Mouse (Mus musculus) stomach, postnatal 0 days (tissue): Measurements from ENCODE around the gene Acer3. TPM values are rescaled to one million over a fixed set of nuclear protein-coding genes. Genes with fewer than 3 reads are reported as not detected.

Experiments used
- ATAC-seq: fragments of 200-750 bp; cut with Nextera tagmentation; 2 replicates; pipeline ENCODE4 v1.8.0; 2017; ENCODE audit not compliant: low FRiP score, low TSS enrichment
- DNase-seq: peaks from one replicate; pipeline ENCODE4 v3.0.0-alpha.2; 2016; ENCODE audit warnings: low spot score
- H3K27ac ChIP-seq: fragments of 300-500 bp; sonication (generic); replicated peaks from 2 replicates; pipeline ENCODE4 v1.5.1; 2014; ENCODE audit warnings: mild to moderate bottlenecking, control low read depth
- H3K27me3 ChIP-seq: fragments of 300-500 bp; sonication (generic); 2 replicates; pipeline ENCODE4 v1.6.1; 2014; ENCODE audit warnings: low read length; ENCODE audit not compliant: control insufficient read depth, insufficient read depth
- H3K36me3 ChIP-seq: fragments of 300-500 bp; sonication (generic); 2 replicates; pipeline ENCODE4 v1.6.1; 2014; ENCODE audit warnings: low read length, mixed read lengths; ENCODE audit not compliant: control insufficient read depth, insufficient read depth
- H3K4me1 ChIP-seq: fragments of 300-500 bp; sonication (generic); replicated peaks from 2 replicates; pipeline ENCODE4 v1.6.1; 2014; ENCODE audit warnings: antibody characterized with exemption; ENCODE audit not compliant: control insufficient read depth, insufficient read depth
- H3K4me2 ChIP-seq: fragments of 300-500 bp; sonication (generic); replicated peaks from 2 replicates; pipeline ENCODE4 v1.6.1; 2014; ENCODE audit warnings: low read depth, mild to moderate bottlenecking, control low read depth, moderate library complexity
- H3K4me3 ChIP-seq: fragments of 300-500 bp; sonication (generic); 2 replicates; pipeline ENCODE4 v1.5.1; 2014; ENCODE audit warnings: low read depth, low read length, control low read depth
- H3K9ac ChIP-seq: fragments of 300-500 bp; sonication (generic); 2 replicates; pipeline ENCODE4 v1.6.1; 2014; ENCODE audit warnings: mild to moderate bottlenecking, low read length, control low read depth, mixed read lengths
- H3K9me3 ChIP-seq: fragments of 300-500 bp; sonication (generic); 2 replicates; pipeline ENCODE4 v1.6.1; 2016; ENCODE audit warnings: low read length; ENCODE audit not compliant: control insufficient read depth
- CTCF ChIP-seq: IDR thresholded peaks from 2 replicates; pipeline ENCODE4 v1.5.1; 2016; ENCODE audit warnings: antibody characterized with exemption, low read depth, mild to moderate bottlenecking, moderate library complexity
- EP300 ChIP-seq: optimal IDR thresholded peaks from 2 replicates; pipeline ENCODE3; 2016; ENCODE audit warnings: antibody characterized with exemption
- WGBS: fragments of 180-500 bp; shearing (Covaris S2); extraction: QIAGEN DNeasy Blood & Tissue Kit; methylation state at CpG from one replicate; pipeline ENCODE4 v1.1.7; 2014; 5-methylcytosine and 5-hydroxymethylcytosine counted together
- polyA plus RNA-seq: library from polyadenylated mRNA; unstranded; fragments of >200 nt; fragmentation: Nextera tagmentation; extraction: Ambion mirVana; gene quantifications from 2 replicates; pipeline ENCODE4 v1.2.1, GENCODE M21; 2015

The Acer3 gene
- polyA plus RNA-seq, result 37.7 and 39.3 TPM in 2 replicates

DNA sequence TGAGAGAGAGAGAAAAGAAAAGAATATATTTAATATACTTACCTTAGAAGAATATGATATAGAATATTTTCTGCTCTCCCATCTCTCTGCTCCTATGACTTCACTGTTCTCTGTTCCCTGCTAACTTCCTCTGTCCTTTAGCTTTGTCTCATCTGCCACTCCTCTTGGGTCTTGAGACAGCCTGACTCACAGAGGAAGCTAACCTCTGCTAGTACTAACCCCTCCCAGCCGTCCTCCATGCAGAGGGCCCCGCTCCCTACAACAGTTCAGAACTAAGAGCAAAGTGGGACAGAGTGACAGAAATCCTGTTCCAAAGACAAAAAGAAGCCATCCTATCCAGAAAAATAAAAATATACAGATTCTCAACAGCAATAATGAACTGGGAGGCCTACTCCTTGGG lies at the start of gene Acer3:
Gene Acer3, minus strand, starts transcription at position 126 of the 400 bp plus-strand sequence.
- H3K27ac ChIP-seq, result no peak within 1 kb of the TSS
- no peaks in the 10 kb centered on the region for H3K9me3 ChIP-seq
- H3K27me3 ChIP-seq, result no peaks in the 10 kb centered on the region
- no peak within 1 kb of the TSS for H3K9ac ChIP-seq
- no peak within 1 kb of the TSS for H3K4me3 ChIP-seq
- ATAC-seq, result peak; percentile 68
- TF ChIP-seq CTCF (no peak), EP300 (no peak)
- H3K4me2 ChIP-seq, result no peak within 1 kb of the TSS
- 69% methylated on average over 2 of the region's 2 CpGs for WGBS
- DNase-seq, result no peak
- no peaks in the 10 kb centered on the region for H3K4me1 ChIP-seq
- no peaks in the 10 kb centered on the region for H3K36me3 ChIP-seq

- H3K9ac ChIP-seq, result no peak overlapping the region
- H3K4me1 ChIP-seq, result no peaks in the 10 kb centered on the region
- no peak for DNase-seq
- ATAC-seq, result no peak
- no peaks in the 10 kb centered on the region for H3K9me3 ChIP-seq
- no peak overlapping the region for H3K27ac ChIP-seq
- H3K4me2 ChIP-seq, result no peak overlapping the region
- TF ChIP-seq CTCF (no peak), EP300 (no peak)
- WGBS, result 61% methylated on average over 10 of the region's 10 CpGs
- H3K4me3 ChIP-seq, result no peak overlapping the region
- no peaks in the 10 kb centered on the region for H3K27me3 ChIP-seq
- H3K36me3 ChIP-seq, result no peaks in the 10 kb centered on the region
Observed at GRCm38 (mm10) chr7:98369762-98370369, 48.9 kb upstream of the Acer3 start.

- no peaks in the 10 kb centered on the region for H3K27me3 ChIP-seq
- ATAC-seq (no peak), DNase-seq (no peak)
- H3K9me3 ChIP-seq, result no peaks in the 10 kb centered on the region
- TF ChIP-seq EP300 (peak; percentile 1), CTCF (no peak)
- peaks cover 11% of the 10 kb centered on the region for H3K4me1 ChIP-seq
- 4% methylated on average over 2 of the region's 2 CpGs for WGBS
- peak overlapping the region; percentile 77 for H3K4me3 ChIP-seq
- H3K36me3 ChIP-seq, result no peaks in the 10 kb centered on the region
- H3K4me2 ChIP-seq, result peak overlapping the region; percentile 92
- no peak overlapping the region for H3K9ac ChIP-seq
- peak overlapping the region; percentile 93 for H3K27ac ChIP-seq
Observed at GRCm38 (mm10) chr7:98361662-98362061, 40.7 kb upstream of the Acer3 start.

- Histone ChIP-seq H3K4me2 (peak within 1 kb of the TSS; percentile 92), H3K9ac (peak within 1 kb of the TSS; percentile 80), H3K9me3 (no peaks in the 10 kb centered on the region), H3K4me3 (peak within 1 kb of the TSS; percentile 77), H3K27ac (peak within 1 kb of the TSS; percentile 93), H3K27me3 (no peaks in the 10 kb centered on the region), H3K36me3 (no peaks in the 10 kb centered on the region), H3K4me1 (peaks cover 13% of the 10 kb centered on the region)
- peak; percentile 93 for DNase-seq
- under 1% methylated on average over 49 of the region's 52 CpGs for WGBS
- TF ChIP-seq EP300, result peak; percentile 81
- TF ChIP-seq CTCF, result peak; percentile 35
- peak; percentile 93 for ATAC-seq
Observed at GRCm38 (mm10) chr7:98361063-98361652, 40.1 kb upstream of the Acer3 start, which contains the start of gene Tsku. Tsku (minus strand) TSS chr7:98361328.

DNA sequence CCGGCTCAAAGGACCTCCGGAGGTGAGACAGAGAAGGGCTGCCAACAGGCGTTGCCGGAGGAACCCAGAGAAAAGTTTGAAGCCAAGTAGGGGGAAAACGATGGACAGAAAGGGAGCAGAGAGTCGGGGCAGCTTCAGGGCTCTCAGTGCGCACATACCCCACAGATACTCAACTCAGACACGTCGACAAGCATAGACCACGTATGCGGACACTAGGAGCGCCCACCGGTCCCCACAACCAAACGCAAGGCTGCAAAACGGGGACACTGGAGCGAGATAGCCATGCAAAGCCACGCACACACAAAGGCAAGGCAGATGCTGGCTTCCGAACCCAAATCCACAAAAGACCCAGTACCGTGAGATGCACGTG lies 39.6 kb upstream of the Acer3 start:
- H3K36me3 ChIP-seq, result no peaks in the 10 kb centered on the region
- H3K4me2 ChIP-seq, result peak overlapping the region; percentile 92
- H3K9me3 ChIP-seq, result no peaks in the 10 kb centered on the region
- H3K4me1 ChIP-seq, result peaks cover 16% of the 10 kb centered on the region
- TF ChIP-seq CTCF (no peak), EP300 (no peak)
- peak overlapping the region; percentile 93 for H3K27ac ChIP-seq
- 0% methylated on average over 20 of the region's 20 CpGs for WGBS
- peak overlapping the region; percentile 77 for H3K4me3 ChIP-seq
- H3K9ac ChIP-seq, result peak overlapping the region; percentile 80
- ATAC-seq, result no peak
- DNase-seq, result no peak
- no peaks in the 10 kb centered on the region for H3K27me3 ChIP-seq
